Mouse (Mus musculus): ENCODE results near the gene Leo1.
"Not testable (repeated sequence)": the region's sequence is repeated elsewhere in the genome, so short reads cannot be mapped to it uniquely, and the experiment has no call there.

The Leo1 gene

DNA sequence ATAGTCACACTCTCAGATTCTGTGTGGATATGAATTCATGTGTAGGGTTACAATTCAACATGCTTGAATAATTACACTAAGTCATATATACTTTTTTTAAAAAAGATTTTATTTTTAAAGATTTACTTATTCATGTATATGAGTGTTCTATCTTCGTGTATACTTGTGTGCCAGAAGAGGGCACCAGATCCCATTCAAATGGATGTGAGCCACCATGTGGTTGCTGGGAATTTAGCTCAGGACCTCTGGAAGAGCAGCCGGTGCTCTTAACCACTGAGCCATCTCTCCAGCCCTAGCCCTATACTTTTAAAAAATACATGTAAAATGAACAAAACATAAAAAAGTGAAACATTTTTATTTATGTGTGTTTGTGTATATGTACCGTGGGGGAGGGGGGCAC is 26.3 kb downstream of the Leo1 start:
- DNase-seq (ENCODE audit: low spot score) = no peak

DNA sequence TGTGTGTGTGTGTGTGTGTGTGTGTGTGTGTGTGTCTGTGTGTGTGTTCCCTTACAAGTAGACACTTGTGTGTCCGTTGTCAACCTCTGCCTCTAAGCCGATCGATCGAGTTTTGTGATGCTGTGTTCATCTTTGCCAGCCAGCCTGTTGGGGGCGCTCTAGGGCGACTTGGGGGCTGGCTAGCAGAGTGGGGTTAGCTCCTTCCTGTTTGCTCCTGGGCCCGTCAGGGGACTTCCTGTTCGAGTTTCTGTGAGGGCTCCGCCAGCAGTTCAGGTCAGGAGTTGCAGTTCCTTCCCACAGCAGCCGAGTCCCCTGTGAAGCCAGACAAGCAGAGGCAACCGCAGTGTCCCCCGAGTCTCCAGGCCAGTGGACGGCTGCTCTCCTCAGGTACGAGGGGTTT is 27.0 kb downstream of the Leo1 start:
- DNase-seq (ENCODE audit: low spot score) = no peak

GRCm38 (mm10) chr9:75477212-75477611 is 35.9 kb downstream of the Leo1 start:
- no peak for DNase-seq (ENCODE audit: low spot score)

- no peak for DNase-seq (ENCODE audit: low spot score)
Observed at GRCm38 (mm10) chr9:75479106-75479725, 37.9 kb downstream of the Leo1 start.

DNA sequence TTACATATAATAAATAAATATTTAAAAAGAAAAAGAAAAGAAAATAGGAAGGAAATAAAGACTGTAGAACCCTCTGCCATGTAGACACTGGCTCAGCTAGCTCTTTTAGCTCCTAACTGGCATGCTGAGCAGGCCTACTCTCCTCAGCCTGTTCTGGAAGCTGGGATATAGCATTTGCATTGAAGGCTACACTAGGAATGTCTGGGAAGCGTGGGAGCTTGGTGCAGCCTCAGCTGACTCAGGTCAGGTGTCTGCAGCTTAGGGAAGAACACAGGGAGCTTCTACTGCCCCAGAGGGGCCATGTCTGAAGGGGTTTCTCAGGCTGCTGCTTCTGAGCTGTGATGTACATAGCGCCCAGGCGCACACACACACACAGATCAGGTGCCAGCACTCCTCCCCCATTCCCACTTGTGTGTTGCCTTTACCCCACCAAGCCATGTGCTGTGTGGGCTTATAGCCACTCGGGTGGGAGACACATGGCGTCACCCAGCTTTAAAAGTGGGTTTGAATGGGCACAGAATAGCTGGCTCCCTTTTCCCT is 39.3 kb downstream of the Leo1 start:
- no peak for DNase-seq (ENCODE audit: low spot score)

GRCm38 (mm10) chr9:75485231-75485630 is 43.9 kb downstream of the Leo1 start:
- no peak for DNase-seq (ENCODE audit: low spot score)

DNA sequence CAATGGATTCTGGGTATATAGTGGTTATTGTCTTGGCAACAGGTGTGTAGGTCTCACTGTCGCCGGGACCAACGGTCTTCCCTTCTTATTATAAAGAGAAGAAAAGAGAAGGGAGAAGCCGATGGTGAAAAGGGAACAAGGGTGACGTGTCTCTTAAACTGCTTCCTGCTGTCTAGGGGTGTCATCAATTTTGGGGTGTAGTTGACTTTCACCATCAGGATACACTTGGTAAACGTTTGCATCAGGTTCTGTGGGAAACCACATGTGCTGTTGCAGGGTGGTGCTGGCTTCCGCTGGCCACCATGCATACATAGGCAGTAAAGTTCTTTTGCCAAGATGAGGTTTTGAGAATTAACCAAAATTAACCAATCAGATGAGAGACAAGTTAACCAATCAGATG is 46.9 kb downstream of the Leo1 start:
- not testable (repeated sequence) for DNase-seq (ENCODE audit: low spot score)

GRCm38 (mm10) chr9:75494407-75495005 is 53.2 kb downstream of the Leo1 start:
- no peak for DNase-seq (ENCODE audit: low spot score)

- no peak for DNase-seq (ENCODE audit: low spot score)
Observed at GRCm38 (mm10) chr9:75495945-75496344, 54.6 kb downstream of the Leo1 start.

GRCm38 (mm10) chr9:75498571-75498970 is 57.2 kb downstream of the Leo1 start:
- DNase-seq (ENCODE audit: low spot score) = no peak

DNA sequence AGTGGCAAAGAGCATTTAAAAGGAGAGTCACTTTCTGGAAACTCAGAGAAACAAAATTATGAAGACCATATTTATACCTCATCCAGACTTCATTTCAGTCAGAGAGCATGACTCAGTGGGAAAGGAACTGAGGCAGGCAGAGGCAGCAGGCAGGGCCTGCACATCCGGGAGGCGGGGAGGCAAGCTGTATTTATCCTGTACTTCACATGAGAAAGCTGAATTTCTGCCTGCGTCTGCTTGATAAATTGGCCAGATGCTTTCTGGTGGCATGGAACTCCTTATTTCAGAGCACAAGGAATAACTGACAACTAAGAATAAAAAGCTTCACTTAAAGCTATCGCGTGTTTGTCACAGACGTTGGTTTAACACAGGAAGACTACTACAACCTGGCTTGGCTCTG is 63.0 kb downstream of the Leo1 start:
- no peak for DNase-seq (ENCODE audit: low spot score)

DNA sequence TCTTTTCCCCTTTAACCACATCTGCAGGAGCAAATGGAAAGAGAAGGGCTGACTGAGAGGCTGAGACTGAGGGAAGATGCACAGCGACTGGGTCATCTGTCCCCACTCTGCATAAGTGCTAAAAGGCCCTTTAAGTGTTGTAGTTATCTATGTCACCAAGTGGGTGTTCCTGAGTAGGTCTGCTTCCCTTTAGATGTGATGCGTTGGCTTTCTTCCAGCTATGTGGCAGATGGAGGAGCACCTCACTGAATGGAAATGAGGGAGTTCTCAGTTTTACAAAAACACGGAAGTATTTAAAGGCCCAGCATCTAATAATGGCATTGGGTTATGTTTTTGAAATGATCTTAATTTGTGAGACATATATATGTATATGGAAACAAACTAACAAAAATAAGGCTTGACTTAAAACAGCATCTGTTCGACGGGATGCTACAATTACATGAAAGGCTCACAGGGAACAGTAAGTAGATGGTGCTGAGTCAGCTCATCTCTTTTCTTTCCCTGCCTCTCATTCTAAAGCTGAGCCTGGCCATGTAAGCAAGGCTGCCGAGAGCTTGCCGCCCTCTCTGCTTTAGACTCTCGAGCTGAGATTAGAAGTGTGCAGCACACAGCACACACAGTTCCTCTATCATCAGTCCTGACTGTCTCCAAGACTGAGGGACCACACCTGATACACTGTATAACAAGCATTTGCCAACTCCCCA is 70.1 kb downstream of the Leo1 start:
- DNase-seq (ENCODE audit: low spot score) = no peak

GRCm38 (mm10) chr9:75515464-75516113 is 74.3 kb downstream of the Leo1 start:
- DNase-seq (ENCODE audit: low spot score) = peak; percentile 68
